Mouse (Mus musculus): ENCODE measurements around the gene Ddx17. TPM values are rescaled to one million over a fixed set of nuclear protein-coding genes. Genes with fewer than 3 reads are reported as not detected.

Ddx17 gene
- 18.3 and 22.5 TPM in 2 replicates for polyA plus RNA-seq (2015; fragmentation: Nextera tagmentation; extraction: Ambion mirVana)

GRCm38 (mm10) chr15:79546410-79547288 is at the start of gene Ddx17:
Gene Ddx17 (minus strand): TSS chr15:79546741.

GRCm38 (mm10) chr15:79516171-79517096 is 30.1 kb downstream of the Ddx17 start, which contains the start of gene Kdelr3:
Gene Kdelr3 (plus strand): TSS chr15:79516411.

DNA sequence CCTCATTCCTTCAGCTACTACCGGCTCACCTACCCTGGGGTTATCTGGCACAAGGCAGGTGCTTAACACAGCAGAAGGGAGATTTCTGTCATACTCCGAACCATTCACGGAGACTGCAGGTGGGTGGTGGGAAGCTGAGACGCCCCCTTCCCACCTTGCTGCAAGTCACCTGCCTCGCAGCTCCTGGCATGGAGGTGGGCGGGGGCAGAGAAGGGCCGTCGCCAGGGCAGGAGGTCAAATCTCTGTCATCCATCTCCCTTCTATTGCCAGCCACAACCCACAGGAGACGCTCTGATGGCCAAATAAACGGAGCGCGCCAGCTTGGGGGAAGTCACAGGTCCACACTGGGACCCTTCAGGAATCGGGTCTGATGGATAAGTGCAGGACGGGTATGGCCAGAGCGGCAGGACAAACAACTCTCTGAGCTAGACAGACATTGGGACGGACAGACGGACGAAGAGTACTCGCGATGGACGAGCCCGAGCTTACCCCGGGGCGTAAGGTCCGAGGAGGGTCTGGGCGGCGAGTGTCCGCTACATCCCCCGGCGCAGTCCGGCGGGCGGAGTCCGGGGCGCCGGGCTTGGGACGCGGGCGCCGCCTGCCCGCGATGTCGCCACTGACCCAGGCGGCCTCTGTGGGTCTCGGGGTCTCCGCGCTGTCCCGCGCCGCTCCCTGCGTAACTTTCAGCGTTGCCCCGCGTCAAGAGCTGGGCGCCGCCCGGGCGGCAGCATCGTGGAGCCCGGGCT is 41.7 kb downstream of the Ddx17 start, which contains the start of gene Kcnj4:
Kcnj4 (minus strand) TSS at position 535 of the 746 bp plus-strand sequence.

Small RNA genes within 50 kb of the gene (microRNA-seq; reads per million reads assigned to microRNA genes)
- gene Gm27903, result not detected

Other genes with a start within 250 kb of the Ddx17 start
- gene Pla2g6, start 218.4 kb downstream of the Ddx17 start, polyA plus RNA-seq (2015; fragmentation: Nextera tagmentation; extraction: Ambion mirVana), result 8.2 and 8.4 TPM in 2 replicates
- gene Maff, start 200.1 kb downstream of the Ddx17 start, polyA plus RNA-seq (2015; fragmentation: Nextera tagmentation; extraction: Ambion mirVana), result 6.4 and 10.1 TPM in 2 replicates
- 43.4 and 48.3 TPM in 2 replicates for gene Tmem184b, start 143.2 kb downstream of the Ddx17 start, polyA plus RNA-seq (2015; fragmentation: Nextera tagmentation; extraction: Ambion mirVana)
- 41.8 and 51.8 TPM in 2 replicates for gene Csnk1e, start 91.2 kb downstream of the Ddx17 start, polyA plus RNA-seq (2015; fragmentation: Nextera tagmentation; extraction: Ambion mirVana)
- 0.07 TPM in 1 of 2 replicates, not detected in the other for gene Kcnj4, start 41.5 kb downstream of the Ddx17 start, polyA plus RNA-seq (2015; fragmentation: Nextera tagmentation; extraction: Ambion mirVana)
- gene Kdelr3, start 30.3 kb downstream of the Ddx17 start, polyA plus RNA-seq (2015; fragmentation: Nextera tagmentation; extraction: Ambion mirVana), result 141 and 162 TPM in 2 replicates
- 2.2 and 2.4 TPM in 2 replicates for gene Dmc1, start 58.4 kb upstream of the Ddx17 start, polyA plus RNA-seq (2015; fragmentation: Nextera tagmentation; extraction: Ambion mirVana)
- 0.33 and 0.59 TPM in 2 replicates for gene Fam227a, start 112.2 kb upstream of the Ddx17 start, polyA plus RNA-seq (2015; fragmentation: Nextera tagmentation; extraction: Ambion mirVana)
- 25.8 and 26.8 TPM in 2 replicates for gene Cby1, start 112.5 kb upstream of the Ddx17 start, polyA plus RNA-seq (2015; fragmentation: Nextera tagmentation; extraction: Ambion mirVana)
- 165 and 179 TPM in 2 replicates for gene Tomm22, start 124.1 kb upstream of the Ddx17 start, polyA plus RNA-seq (2015; fragmentation: Nextera tagmentation; extraction: Ambion mirVana)
- gene Josd1, start 141.2 kb upstream of the Ddx17 start, polyA plus RNA-seq (2015; fragmentation: Nextera tagmentation; extraction: Ambion mirVana), result 13.3 and 13.7 TPM in 2 replicates
- 19.3 and 20.0 TPM in 2 replicates for gene Gtpbp1, start 144.1 kb upstream of the Ddx17 start, polyA plus RNA-seq (2015; fragmentation: Nextera tagmentation; extraction: Ambion mirVana)
- gene Sun2, start 195.8 kb upstream of the Ddx17 start, polyA plus RNA-seq (2015; fragmentation: Nextera tagmentation; extraction: Ambion mirVana), result 5.7 and 6.0 TPM in 2 replicates
- 37.7 and 38.3 TPM in 2 replicates for gene Dnal4, start 231.1 kb upstream of the Ddx17 start, polyA plus RNA-seq (2015; fragmentation: Nextera tagmentation; extraction: Ambion mirVana)